Mouse (Mus musculus) left cerebral cortex, adult 8-10 months (tissue): ENCODE results near the gene Hdac5. TPM values are rescaled to one million over a fixed set of nuclear protein-coding genes. Genes with fewer than 3 reads are reported as not detected.

Experiments used
- DNase-seq, 2 experiments: peaks; one replicate each; pipeline ENCODE4 v3.0.0; 2022; ENCODE audit warnings: low spot score in 2 of 2
- total RNA-seq, 4 experiments: library from RNA; stranded (reverse); gene quantifications; 2 replicates each; pipeline ENCODE4 v1.2.4; 2022

Hdac5 gene
- total RNA-seq, 4 experiments from 2014 or later: 245 to 275 (median 254) TPM

DNA sequence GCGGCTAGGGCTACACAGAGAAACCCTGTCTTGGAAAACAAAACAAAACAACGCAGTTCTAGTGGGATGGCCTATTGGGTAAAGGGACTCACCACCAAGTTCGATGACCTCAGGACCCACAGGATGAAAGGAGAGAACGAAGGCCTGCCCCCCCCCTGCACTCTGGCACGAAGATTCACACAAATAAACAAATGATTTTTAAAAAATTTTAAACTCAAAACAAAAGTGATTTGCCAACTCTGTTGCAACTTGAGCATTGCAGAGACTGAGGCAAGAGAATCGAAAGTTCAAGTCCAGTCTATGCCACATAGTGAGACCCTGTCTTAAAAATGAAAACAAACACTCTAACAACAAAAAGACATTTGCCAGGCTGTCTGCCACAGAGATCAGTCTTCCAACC, 10.7 kb upstream of the Hdac5 start:
- no peak for DNase-seq

DNA sequence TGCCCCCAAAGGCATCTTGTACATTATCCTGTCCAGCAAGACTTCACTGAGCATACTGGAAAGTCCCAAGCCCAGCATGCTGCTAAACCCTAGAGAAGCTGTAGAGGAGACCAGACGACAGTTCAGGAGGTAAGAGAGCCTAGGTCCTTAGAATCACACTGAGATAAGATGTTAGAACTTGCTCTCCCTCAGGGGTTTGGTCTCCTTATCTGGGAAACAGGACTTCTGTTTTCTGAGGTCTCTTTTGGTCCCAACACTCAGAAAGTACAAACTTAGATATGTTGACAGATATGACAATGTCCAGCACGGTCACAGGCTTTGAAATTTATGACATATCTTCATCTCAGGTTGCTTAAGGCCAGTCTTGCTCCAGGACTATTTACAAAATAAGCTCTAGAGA, 6.1 kb upstream of the Hdac5 start:
- no peak for DNase-seq

DNA sequence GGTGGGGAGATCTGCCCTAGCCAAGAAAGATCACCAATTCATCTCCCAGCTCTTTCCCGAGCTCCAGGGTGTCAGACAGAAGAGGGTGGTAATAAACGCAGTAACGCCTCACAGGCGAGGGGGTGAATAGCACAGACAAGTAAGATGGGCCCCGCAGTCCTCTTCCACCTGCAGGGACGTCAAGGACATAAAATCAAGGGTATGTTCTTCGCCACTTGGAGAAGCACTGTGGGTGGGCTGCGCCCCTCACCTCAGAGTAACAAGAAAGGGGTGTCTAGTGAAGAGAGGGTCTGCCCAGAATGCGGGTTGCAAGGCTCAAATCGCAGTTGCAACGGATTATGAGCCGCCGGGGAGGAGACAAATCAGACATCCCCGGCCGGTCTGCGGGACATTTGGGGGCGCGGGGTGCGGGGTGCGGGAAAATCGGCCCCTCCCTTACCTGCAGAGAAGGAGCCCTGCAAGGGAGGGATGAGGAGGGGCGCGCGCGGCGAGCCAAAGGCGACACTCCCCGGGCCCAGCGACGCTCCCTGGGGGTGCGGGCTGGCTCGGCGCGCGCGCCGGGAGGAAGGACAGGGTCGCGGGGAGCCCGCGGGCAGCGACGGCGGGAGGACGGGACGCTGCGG, 524 bp downstream of the Hdac5 start:
- DNase-seq: no peak

DNA sequence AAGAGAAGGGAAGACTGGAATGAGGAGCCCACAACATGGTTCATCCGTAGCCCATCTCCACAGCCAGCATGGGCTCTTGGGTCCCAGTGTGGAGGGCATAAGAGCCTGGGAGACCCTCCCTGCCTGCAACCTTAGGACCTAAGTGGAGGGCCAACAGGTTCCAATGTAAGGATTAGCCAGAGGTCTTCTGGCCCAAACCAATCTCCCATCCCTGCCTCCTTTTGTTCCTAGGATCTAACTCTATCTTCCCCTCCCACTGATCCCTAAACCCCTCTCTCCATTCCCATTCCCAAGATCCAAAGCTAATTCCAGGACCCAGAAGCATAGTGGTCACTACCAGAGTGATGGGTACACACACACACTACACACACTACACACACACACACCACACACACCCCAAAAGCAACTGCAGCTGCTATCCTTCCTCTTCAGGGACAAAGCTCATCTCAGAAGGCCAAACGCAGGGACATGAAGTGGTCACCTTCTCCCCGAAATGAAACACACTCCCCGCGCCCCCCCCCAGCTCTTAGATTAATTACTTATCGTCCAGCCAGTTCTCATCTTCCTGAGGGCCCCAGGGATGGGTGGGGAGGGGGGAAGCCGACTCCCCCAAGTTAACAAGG, 1.2 kb downstream of the Hdac5 start:
- no peak for DNase-seq

DNA sequence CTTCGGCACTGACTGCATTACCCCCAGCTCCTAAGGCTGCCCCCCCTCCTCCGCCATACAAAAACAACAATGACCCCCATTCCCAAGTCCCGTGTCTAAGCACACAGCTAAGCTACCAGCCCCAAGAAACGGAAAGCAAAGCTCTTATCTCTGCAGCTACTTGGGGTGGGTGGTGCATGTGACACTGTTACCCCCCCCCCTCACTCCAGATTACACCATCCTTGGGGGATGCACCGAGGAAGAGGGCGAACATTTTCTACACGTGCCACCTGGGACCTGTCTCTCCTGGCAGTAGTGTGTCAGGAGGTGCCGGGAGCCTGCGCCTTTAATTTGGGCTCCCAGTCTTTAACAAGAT, 1.8 kb downstream of the Hdac5 start:
- no peak for DNase-seq

DNA sequence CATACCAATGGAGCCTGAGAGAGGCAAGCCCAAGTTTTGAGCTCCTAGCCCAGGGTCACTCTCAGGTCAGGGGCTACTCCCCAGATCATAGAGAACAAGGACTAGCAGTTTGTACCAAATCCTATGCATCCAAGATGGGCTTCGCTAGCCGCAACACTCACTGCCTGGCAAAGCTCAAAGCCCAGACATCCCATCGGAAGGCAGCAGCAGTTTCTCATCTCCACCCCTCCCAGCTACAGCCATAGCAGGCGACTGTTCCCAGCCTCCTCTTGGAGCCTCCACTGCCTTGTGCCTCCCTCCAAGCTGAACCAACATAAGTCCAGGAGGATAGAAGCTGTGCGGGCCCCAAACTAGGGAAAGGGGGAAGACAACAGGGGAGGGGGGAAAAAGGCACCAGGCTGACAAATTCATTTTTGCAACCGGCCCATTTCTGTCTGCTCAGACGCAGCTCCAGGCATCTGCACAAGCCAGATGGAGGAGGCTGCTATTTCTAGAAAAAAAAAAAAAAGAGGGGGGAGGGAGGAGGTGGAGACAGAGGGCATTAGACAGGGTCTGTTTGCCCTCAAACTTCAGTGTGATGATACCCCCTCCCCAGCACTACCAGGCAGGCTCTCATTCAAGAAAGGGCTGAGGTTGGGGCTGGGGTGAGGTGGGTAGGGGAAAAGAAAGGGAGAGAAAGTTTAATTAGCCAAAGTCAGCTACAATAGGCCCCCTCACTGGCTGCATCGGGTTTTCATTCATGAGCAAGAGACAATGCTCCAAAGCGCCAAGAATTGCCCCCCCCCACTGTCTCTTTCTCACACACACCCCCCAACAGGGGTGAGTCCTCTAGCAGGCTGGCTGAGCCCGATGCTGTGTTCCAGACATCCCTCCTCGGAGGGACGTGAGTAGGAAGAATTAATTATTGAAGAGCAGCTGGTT, 2.4 kb downstream of the Hdac5 start:
- DNase-seq: no peak

DNA sequence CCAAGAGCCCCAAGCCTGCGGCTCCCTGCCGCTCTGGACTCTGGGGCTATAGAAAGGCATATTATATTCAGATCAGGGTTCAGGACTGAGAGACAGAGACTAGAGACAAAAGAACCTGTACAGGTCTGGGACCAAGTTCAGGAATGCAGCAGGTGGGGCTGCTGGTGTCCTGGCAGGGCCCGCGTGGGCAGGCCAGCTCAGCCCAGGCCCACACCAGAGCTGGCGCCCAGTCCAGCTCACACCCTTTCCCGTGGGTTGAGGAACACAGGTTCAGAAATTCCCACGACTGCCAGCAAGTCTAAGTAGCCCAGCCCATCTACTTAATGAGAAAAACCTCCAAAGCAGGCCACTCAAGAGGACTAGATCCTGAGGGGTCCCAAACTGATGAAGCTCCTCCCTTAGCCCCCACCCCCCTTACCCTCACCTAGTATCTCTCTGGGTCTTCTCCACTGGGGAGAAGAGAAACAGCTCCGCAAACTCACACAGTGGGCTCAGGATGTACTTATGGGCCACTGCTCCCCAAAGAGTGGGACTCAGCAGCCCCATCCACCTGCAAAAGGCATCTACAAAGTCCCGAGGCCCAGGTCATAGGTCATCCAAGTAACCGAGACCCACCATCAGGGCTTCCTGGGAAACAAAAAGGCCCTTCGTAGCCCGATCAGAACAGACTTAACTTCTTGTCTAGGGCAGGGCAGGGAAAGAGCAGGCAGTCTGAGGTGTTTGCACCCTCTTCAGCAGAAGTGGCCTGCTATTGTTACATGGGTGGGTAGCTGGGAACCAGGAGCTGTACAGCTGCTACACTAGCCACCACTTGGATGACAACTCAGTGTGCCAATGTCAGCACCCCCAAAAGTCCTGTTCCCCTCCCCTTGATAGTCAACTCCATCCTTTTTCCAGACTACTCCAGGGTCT, 3.6 kb downstream of the Hdac5 start:
- DNase-seq: no peak

DNA sequence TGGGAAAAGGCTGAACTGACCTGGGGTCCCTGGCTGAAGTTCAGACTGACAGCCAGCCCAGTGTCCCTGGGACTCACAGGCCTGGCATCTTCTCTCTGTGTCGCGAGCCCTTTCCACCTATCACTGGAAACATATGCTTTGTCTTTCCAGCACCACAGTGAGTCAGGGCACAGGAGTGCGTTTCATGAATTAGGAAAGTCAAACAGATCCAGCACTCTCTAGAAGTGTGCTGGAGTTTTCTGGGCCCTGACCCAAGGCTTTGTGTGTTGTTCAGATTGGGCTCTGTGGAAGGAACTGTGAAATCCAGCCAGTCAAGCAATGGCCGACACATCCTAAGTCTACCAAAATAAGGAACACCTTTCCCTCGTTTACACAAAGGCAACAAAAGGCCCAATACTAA, 4.7 kb downstream of the Hdac5 start:
- no peak for DNase-seq

DNA sequence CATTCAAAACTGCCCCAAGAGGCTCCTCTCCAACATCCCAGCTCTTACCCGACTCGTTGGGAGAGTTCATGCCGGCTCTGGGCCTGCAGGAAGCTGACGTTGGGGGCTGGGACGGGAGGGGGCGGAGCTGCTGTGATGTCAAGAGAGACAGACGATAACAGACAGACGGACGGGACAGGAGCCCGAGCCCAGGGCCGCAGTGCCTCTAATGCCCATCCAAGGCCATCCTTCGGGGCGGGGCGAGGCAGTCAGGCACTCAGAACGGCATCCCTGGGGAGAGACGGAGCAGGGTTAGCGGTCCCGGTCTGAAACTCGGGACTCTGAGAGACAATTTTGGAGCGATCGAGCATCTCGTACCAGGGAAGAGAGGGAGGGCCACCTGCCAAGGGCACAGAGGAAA, 5.3 kb downstream of the Hdac5 start:
- DNase-seq: no peak

DNA sequence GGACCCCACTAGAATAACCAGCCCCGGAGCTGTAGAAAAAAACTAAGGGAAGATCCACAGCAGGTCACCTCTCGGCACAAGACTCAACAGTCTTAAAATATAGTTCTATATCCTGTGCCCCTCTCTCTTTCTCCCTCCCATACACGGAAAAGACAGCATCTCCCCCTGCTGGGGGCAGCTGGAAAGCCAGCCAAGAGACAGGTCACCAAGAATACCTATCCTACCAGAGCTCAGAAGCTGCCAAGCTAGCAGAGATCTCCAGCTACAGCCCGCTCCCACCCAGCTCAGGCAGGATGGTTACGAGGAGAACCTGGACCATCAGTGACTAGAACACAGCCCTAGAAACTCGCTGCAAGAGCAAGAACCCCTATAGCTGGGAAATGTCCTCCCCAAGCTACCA, 6.8 kb downstream of the Hdac5 start:
- DNase-seq: no peak

DNA sequence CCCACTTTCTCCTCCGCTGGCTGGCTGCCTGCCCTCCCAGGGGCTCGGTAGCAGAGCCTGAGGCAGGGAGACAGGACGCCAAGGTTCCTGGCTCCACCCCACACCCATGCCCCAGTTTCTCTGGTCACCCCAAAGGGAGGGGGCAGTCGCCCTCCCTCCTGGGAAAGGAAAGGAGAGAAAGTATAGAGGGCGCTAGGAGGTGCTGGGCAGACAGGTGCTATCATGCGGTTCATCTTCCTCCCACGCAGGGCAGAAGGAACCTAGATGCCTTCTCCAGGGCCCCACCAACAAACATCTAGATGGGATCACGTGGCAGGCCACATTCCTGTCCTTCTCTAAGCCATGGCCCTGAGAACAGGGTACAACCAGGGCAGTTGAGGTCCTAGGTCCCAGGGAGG, 8.0 kb downstream of the Hdac5 start:
- DNase-seq: no peak

DNA sequence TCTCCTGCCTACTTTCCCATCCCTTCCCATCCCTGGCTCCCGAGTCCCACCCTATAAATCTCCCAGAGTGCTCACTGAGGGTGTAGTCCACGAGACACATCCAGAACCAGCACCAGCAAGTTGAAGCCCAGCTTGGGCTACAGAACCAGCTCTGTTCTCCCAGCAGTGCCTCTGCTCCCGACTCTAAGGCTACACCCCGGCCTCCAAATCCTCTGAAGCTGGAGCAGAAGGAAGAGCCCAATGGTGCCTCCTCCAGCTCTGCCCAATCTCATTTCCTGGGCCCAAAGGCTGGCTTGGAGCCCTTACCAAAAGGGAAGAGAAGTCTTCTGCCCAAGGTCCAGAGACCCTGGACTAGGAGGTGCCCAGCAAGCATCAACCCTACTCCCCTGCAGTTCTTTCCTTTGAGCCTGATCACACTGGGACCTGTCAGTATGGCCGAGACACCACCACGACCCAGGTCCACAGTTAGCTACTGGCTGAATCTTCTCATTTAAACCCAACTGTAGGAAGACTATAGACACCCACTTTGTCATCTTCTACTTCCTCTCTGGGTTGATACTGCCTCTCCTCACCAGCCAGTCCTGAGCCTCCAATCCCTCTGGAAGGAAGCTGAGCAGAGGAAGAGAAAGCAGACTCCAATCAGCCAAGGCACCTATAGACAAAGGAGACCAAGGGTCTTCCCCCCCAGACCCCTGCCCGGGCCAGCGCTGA, 8.6 kb downstream of the Hdac5 start:
- DNase-seq: no peak

DNA sequence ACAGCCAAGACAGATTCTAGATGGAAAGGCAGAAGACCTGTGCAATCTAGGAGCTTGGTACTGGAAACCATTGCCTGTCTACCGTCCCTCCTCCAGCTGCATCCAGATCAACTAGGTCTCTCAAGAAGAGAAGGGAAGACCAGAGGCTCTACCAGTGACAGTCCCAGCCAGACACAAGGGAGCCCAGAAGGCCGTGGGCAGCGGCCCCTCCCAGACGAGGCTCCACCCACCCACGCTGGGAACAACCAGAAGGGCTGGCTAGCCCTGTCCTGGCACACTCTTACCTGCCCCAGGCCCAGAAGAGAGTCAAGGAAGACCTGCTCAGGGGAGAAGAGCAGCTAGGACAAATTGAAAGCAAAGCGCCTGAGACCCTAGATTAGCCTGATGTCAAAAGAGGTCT, 9.5 kb downstream of the Hdac5 start:
- DNase-seq: no peak

DNA sequence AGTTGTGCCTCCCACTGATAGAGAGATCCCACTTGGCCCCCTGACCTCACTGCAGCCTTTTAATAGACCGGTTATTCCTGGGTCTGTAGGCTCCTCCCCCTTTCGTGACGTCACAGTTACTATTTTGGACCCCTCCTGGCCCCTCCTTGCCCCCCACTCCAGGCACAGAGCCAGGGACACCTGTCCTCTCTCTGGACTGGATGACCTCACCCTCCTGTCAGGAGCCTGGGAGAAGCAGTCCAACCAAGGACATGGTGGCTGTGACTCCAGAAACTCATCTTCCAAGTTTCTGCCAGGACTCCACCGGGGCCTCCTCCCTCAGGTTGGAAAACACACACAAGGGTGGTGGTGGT, 10.0 kb downstream of the Hdac5 start:
- peak in 1 of 2 experiments; percentile 6 for DNase-seq

DNA sequence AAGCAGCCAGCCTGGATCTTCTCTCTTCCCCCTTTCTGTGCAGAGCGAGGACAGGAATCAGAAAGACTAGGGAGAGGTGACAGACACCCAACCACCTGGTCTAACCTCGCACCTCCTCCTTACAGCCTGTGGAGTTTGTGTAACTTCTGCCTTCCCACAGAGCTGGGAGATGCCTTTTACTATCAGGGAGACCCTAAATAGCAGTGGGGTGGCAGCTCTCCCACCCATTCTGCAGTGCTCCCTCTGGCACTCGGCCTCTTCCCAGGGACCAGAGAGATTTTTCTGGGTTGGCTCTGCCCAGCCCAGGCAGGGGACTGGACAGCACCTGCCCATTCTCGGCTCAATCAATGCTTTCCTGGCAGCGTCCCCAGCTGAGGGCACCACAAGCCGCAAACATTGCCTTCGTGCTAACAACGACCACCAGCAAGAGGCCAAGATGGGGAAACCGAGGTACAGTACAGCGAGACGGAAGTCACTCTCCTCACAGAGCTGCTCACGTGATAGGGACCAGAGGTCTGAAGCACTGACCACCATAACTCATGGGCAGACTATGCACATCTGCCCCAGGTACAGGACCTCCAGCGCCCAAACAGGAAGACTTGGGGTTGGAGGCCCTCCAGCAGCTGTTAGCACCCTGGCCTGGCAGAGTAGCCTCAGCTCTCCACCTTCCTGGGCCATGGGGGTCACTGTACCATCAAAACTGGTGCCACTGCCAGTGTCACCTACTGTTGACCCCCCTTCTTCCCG, 10.5 kb downstream of the Hdac5 start:
- peak in 1 of 2 experiments; percentile 79 for DNase-seq

DNA sequence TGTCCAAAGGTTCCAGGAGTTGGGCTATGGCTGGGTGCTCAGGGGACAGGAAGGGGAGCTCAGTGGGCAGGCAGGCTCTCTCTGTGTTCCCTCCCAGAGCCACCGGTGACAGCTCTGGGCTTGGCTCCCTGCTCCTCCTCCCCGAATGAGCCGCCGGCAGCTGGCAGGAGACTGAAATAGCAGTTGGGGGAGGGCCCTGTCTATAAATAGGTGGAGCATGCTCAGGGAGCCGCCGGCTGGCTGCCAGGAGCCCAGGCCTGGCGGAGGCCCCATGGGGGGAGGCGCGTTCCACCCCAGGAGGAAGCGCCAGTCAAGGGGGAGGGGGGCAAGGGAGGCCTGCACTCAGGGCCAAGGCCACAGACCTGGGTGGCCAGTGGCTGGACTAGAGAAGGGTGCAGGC, 11.2 kb downstream of the Hdac5 start:
- DNase-seq: peak; percentile 88 to 97

DNA sequence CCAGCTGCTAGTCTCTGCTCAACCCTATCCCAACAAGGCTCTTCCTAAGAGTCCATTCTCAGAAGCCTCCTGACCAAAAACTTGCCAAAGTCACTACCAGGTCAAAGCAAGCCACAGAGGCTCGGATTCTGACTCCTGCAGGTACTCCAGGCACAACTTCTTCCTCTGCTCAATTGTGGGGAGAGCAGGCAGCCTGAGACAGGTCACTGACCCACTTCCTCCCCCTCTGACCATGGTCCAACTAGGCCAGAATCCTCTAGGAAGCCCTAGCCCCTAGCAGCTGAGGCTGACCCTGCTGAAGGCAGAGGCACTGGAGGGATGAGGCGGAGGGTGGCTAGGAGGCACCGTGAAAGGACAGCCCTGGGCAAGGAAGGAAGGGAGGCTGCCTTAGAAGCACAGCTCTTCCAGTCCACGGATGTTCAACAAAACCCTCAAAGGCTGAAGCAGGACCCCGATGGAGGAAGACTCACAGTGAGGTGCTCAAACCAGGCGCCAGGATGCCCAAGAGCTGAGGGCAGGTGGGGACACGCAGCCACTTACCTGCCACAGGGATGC, 12.0 kb downstream of the Hdac5 start:
- DNase-seq: no peak

DNA sequence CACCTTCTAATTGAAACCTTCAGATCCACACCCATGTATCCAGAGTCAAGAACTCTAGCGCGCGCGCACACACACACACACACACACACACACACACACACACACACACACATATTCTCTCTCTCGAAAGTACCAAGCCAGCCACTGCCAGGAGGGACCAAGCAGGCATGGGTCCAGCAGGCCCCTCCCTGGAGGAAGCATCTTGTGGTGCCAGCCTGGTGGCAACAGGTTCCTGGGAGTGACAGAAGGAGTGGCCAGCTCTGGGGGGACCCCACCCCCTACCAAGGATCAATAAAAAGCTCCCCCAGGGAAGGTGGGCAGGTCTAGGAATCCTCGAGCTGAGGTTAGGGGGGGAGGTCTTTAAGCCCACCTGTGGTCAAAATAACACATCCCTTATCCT, 12.6 kb downstream of the Hdac5 start:
- no peak for DNase-seq

DNA sequence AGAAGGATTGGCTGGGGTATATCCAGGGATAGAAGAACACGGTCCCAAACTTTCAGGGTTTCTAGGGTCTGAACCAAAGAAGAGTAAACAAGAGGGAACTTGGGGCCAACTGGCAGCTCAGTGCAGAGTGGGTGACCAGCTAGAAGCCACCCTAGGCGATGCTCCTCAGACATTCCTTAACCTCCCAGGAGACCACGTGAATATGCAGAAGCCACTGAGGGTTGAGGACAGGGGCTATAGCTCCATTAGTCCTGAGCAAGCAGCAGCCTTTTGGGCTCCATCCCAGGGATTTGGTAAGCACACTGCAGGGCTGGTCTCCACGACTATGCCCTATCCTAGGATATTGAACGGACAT, 13.1 kb downstream of the Hdac5 start:
- DNase-seq: no peak
